Mouse (Mus musculus) CH12F3 (cell line): ENCODE data around the gene Tmsb4x.

Experiments used
- in situ Hi-C: fragments of 300-500 bp; cut with MboI; formaldehyde crosslinking; loops from 2 replicates; pipeline ENCODE4 v1.14.3; 2020; ENCODE audit warnings: low sequenced_read_pairs

Tmsb4x gene

DNA sequence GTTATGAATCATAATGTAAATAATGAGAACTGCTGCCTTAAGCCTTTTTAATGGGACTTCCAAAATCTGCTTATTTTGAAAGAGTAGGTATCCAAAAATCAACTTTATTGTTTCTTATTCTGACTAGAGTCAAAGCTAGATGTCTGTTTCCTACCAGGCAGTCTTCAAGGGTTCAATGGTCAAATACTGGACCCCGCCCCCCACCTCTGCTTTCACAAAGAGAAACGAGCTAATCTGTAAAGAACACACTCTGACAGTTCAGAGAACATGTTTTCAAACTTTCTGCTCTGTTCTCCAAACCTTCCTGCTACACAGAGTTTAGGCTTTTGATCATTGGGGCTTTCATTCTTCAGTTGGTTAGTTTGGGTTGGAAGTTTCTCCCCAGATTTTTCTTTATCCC lies 22.8 kb downstream of the Tmsb4x start:
- in situ Hi-C loops = no loop called here

GRCm38 (mm10) chrX:167183535-167183934 lies 25.6 kb downstream of the Tmsb4x start:
- in situ Hi-C loops = no loop called here

- in situ Hi-C loops = no loop called here
Measured at GRCm38 (mm10) chrX:167182411-167182810, 26.7 kb downstream of the Tmsb4x start.

DNA sequence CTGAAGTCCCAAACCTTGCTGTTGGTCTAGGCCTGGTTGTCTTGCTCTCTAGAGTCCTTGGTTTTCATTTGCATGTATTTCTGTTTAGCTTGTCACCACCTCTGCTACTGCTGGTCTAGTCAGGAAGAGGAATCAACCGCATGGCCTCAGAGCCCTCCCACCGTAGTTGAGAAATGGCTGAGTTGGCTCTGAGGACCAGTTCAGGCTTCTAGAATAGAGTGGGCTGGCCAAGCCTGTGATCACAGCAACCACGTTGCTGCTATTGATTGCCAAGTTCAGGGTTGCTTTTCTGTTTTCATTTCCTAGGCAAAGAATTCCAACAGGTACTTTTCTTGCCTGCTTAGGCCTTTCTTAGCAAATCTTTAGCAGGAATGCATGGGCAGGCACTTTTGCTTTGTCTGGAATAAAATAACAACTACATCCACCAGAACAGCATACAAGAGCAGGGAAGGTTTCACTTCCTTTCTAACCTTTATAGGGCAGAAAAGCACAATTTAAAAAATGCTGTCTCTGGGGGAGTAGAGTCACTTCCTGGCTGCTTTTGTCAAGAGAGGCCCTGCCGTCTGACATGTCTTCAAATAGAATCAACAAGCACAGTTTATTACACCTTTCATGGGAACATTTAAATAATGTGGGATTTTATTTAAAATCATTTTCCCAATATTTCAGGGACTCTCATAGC lies 29.0 kb downstream of the Tmsb4x start:
- in situ Hi-C loops = no loop called here

DNA sequence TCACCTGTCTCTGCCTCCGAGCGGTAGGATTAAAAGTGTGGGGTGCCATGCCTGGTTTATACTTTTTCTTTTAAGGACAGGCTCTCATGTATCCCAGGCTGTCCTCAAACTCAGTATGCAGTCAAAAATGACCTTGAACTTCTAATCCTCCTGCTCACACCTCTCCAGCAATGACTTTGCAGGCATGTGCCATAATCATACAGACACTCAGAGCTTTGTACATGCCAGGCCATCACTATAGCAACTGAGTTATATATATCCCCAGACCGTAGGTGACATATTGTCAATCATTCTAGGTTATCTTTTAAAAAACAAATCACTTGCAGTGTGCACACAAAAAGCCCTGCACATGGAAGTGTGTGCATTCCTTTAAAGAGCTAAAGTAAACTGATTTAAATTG lies 29.6 kb downstream of the Tmsb4x start:
- in situ Hi-C loops = no loop called here

- in situ Hi-C loops = no loop called here
Measured at GRCm38 (mm10) chrX:167175319-167175718, 33.8 kb downstream of the Tmsb4x start.

GRCm38 (mm10) chrX:167174311-167174710 lies 34.8 kb downstream of the Tmsb4x start:
- in situ Hi-C loops = no loop called here

DNA sequence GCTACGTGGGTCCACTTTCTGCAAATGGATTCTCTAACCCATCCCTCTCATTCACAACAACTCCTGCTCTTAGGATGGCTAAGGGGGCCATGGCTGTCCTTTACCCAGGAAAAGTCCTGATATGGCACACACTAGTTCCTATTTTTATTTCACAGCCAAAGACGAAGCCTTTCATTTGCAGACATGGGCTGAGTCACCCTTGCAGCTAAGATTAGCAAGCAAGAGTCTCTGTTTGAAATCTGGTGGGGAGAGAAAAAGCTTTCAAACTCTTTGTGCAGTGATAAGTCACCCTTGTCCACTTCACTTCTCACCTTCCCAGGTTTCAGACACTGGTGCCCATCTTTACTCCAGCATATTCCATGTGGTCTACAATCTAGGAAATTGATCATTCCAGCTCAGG lies 36.9 kb downstream of the Tmsb4x start:
- in situ Hi-C loops = no loop called here

DNA sequence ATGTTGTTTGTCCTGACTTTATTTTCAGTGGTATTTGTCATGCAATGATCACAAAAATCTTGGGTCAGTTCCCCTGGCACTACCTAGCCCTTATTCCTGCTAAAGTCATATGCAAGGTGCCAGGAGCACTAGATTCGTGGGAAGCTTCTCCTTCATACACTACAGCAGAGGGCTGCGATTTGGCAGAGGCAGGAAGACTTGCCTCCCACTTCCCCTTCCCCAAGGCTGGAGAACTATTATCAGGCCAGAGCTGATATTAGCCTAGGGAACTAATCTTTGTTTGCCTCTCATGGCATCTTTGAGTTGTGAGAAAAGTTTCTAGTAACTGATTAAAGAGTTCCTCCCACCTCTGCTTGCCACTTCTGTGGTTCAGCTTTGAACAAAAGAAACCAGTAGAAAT lies 37.8 kb downstream of the Tmsb4x start:
- in situ Hi-C loops = no loop called here

DNA sequence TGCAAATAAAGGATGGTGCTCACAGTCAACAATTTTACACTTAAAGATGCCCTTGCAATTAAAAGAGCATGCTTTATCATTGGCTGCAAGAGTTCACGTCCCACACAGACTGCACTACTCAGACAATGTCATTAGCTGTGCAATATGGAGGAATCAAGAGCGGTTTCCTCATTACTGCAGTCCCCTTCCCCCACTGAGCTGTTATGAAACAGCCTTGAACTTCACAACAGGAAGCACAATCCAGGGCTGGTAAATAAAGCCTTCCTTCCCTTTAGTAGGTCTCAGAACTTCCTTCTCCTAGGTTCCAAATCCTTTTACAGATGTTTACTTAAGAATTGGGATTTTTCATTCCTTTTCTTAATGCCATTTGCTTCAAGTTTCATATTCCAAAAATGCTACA lies 41.8 kb downstream of the Tmsb4x start:
- in situ Hi-C loops = no loop called here

- in situ Hi-C loops = no loop called here
Measured at GRCm38 (mm10) chrX:167166051-167166450, 43.1 kb downstream of the Tmsb4x start.

GRCm38 (mm10) chrX:167157691-167158090 lies 51.4 kb downstream of the Tmsb4x start:
- in situ Hi-C loops = no loop called here
